Mouse (Mus musculus): ENCODE measurements at regions not wholly inside any gene's neighbourhood (a gene's known extent, or its start where the extent isn't known, plus 50 kb on each side); places are given as distances from the start of the nearest gene placed in this dataset.

GRCm38 (mm10) chr4:69346979-69347465, 392.8 kb upstream of the Brinp1 start:
- Histone ChIP-seq H3K36me3 (no peaks in the 10 kb centered on the region), H3K27me3 (ENCODE audit: insufficient read depth, poor library complexity, severe bottlenecking) (no peaks in the 10 kb centered on the region), H3K9me3 (no peaks in the 10 kb centered on the region), H3K4me1 (no peaks in the 10 kb centered on the region), H3K4me3 (no peak overlapping the region), H3K27ac (no peak overlapping the region)
- WGBS, result 79% methylated on average over 5 of the region's 5 CpGs
- no peak for DNase-seq (ENCODE audit: low spot score)

- H3K36me3 ChIP-seq, result no peaks in the 10 kb centered on the region
- no peaks in the 10 kb centered on the region for H3K4me1 ChIP-seq
- H3K27ac ChIP-seq, result no peak overlapping the region
- no peak for DNase-seq (ENCODE audit: low spot score)
- 63% methylated on average over 3 of the region's 3 CpGs for WGBS
- H3K4me3 ChIP-seq, result no peak overlapping the region
- H3K27me3 ChIP-seq (ENCODE audit: insufficient read depth, poor library complexity, severe bottlenecking), result no peaks in the 10 kb centered on the region
- H3K9me3 ChIP-seq, result no peaks in the 10 kb centered on the region
Measured at GRCm38 (mm10) chr4:69327606-69328005, 373.4 kb upstream of the Brinp1 start.
